Mouse (Mus musculus) liver, embryonic 15.5 days (tissue): ENCODE results near the gene Alk. TPM values are rescaled to one million over a fixed set of nuclear protein-coding genes. Genes with fewer than 3 reads are reported as not detected.

ENCODE experiments used
- ATAC-seq: fragments of 200-750 bp; cut with Nextera tagmentation; 2 replicates; pipeline ENCODE4 v1.8.0; 2017; ENCODE audit warnings: moderate number of reproducible peaks, mild to moderate bottlenecking, moderate library complexity; ENCODE audit not compliant: insufficient read depth
- H3K27ac ChIP-seq: fragments of 300-500 bp; sonication (generic); replicated peaks from 2 replicates; pipeline ENCODE4 v1.5.1; 2015; ENCODE audit warnings: mild to moderate bottlenecking, inconsistent platforms
- H3K27me3 ChIP-seq: fragments of 300-500 bp; sonication (generic); 2 replicates; pipeline ENCODE4 v1.6.1; 2015; ENCODE audit warnings: mild to moderate bottlenecking, inconsistent platforms
- H3K36me3 ChIP-seq: fragments of 300-500 bp; sonication (generic); replicated peaks from 2 replicates; pipeline ENCODE4 v1.6.1; 2015; ENCODE audit warnings: moderate library complexity, mild to moderate bottlenecking, inconsistent platforms
- H3K4me1 ChIP-seq: fragments of 300-500 bp; sonication (generic); replicated peaks from 2 replicates; pipeline ENCODE4 v1.6.1; 2015; ENCODE audit warnings: inconsistent platforms
- H3K4me2 ChIP-seq: fragments of 300-500 bp; sonication (generic); 2 replicates; pipeline ENCODE4 v1.6.1; 2015; ENCODE audit warnings: moderate library complexity, mild to moderate bottlenecking, inconsistent platforms
- H3K4me3 ChIP-seq: fragments of 300-500 bp; sonication (generic); replicated peaks from 2 replicates; pipeline ENCODE4 v1.5.1; 2015; ENCODE audit warnings: mild to moderate bottlenecking, inconsistent platforms
- H3K9ac ChIP-seq: fragments of 300-500 bp; sonication (generic); 2 replicates; pipeline ENCODE4 v1.6.1; 2015; ENCODE audit warnings: moderate library complexity, mild to moderate bottlenecking, inconsistent platforms
- H3K9me3 ChIP-seq: fragments of 300-500 bp; sonication (generic); replicated peaks from 2 replicates; pipeline ENCODE4 v1.6.1; 2016; ENCODE audit warnings: inconsistent platforms
- WGBS: fragments of 180-500 bp; shearing (Covaris S2); methylation state at CpG from one replicate; pipeline ENCODE4 v1.1.7; 2015; ENCODE audit warnings: mixed read lengths; ENCODE audit not compliant: insufficient replicate concordance; 5-methylcytosine and 5-hydroxymethylcytosine counted together
- polyA plus RNA-seq: library from polyadenylated mRNA; unstranded; fragments of >200 nt; fragmentation: Nextera tagmentation; extraction: Ambion mirVana; gene quantifications from 2 replicates; pipeline ENCODE4 v1.2.1, GENCODE M21; 2015

The Alk gene
- polyA plus RNA-seq, 1 experiment from 2014 or later, result 0.06 TPM

- H3K27me3 ChIP-seq, result no peaks in the 10 kb centered on the region
- H3K4me2 ChIP-seq, result no peak overlapping the region
- no peak overlapping the region for H3K9ac ChIP-seq
- no peaks in the 10 kb centered on the region for H3K9me3 ChIP-seq
- 51% methylated on average over 7 of the region's 7 CpGs for WGBS
- H3K4me1 ChIP-seq, result no peaks in the 10 kb centered on the region
- no peak overlapping the region for H3K4me3 ChIP-seq
- H3K36me3 ChIP-seq, result no peaks in the 10 kb centered on the region
- ATAC-seq, result no peak
- no peak overlapping the region for H3K27ac ChIP-seq
Measured at GRCm38 (mm10) chr17:72059312-72059711, 545.1 kb downstream of the Alk start.

GRCm38 (mm10) chr17:72045671-72046070 lies 558.8 kb downstream of the Alk start:
- Histone ChIP-seq H3K4me1 (no peaks in the 10 kb centered on the region), H3K27ac (no peak overlapping the region), H3K9me3 (no peaks in the 10 kb centered on the region), H3K27me3 (no peaks in the 10 kb centered on the region), H3K4me2 (no peak overlapping the region), H3K9ac (no peak overlapping the region), H3K4me3 (no peak overlapping the region), H3K36me3 (no peaks in the 10 kb centered on the region)
- no peak for ATAC-seq
- 62% methylated on average over 2 of the region's 2 CpGs for WGBS

GRCm38 (mm10) chr17:72043667-72044390 lies 560.6 kb downstream of the Alk start:
- WGBS, result 68% methylated on average over 11 of the region's 11 CpGs
- H3K4me1 ChIP-seq, result no peaks in the 10 kb centered on the region
- no peak overlapping the region for H3K4me2 ChIP-seq

GRCm38 (mm10) chr17:72043001-72043666 lies 561.3 kb downstream of the Alk start:
- ATAC-seq, result no peak
- Histone ChIP-seq H3K4me3 (no peak overlapping the region), H3K36me3 (no peaks in the 10 kb centered on the region), H3K27ac (no peak overlapping the region), H3K9me3 (no peaks in the 10 kb centered on the region), H3K4me2 (no peak overlapping the region), H3K9ac (no peak overlapping the region), H3K27me3 (no peaks in the 10 kb centered on the region), H3K4me1 (no peaks in the 10 kb centered on the region)
- WGBS, result 44% methylated on average over 9 of the region's 9 CpGs

More at GRCm38 (mm10) chr17:72043667-72044390, 560.6 kb downstream of the Alk start:
- Histone ChIP-seq H3K27ac (no peak overlapping the region), H3K27me3 (no peaks in the 10 kb centered on the region), H3K9me3 (no peaks in the 10 kb centered on the region), H3K36me3 (no peaks in the 10 kb centered on the region), H3K9ac (no peak overlapping the region), H3K4me3 (no peak overlapping the region)
- no peak for ATAC-seq

- WGBS, result 63% methylated on average over 7 of the region's 7 CpGs
- Histone ChIP-seq H3K4me1 (no peaks in the 10 kb centered on the region), H3K27ac (no peak overlapping the region), H3K36me3 (no peaks in the 10 kb centered on the region), H3K4me3 (no peak overlapping the region), H3K27me3 (no peaks in the 10 kb centered on the region), H3K4me2 (no peak overlapping the region), H3K9ac (no peak overlapping the region), H3K9me3 (no peaks in the 10 kb centered on the region)
- no peak for ATAC-seq
Measured at GRCm38 (mm10) chr17:72039176-72039948, 565.1 kb downstream of the Alk start.

DNA sequence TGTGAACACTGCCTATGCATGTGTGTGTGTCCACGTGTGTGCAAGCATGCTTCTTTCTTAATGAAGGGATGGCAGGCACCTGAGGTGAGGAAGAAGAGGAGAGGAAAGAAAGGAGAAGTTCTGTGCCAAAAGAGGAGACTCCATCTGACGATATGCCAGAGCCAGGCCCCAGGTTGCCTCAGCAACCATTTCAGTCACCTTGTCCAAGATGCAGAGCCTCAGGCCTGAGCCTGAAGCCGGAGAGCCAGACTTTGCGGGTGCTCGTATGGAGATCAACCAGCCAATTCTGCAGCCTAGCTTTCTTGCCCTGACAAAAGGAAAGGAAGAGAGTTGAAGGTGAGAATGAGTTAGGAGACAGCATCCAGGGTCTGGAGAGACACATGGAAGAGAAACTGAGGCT lies 566.1 kb downstream of the Alk start:
- no peaks in the 10 kb centered on the region for H3K36me3 ChIP-seq
- 73% methylated on average over 5 of the region's 5 CpGs for WGBS
- no peak overlapping the region for H3K4me3 ChIP-seq
- no peak overlapping the region for H3K4me2 ChIP-seq
- H3K9ac ChIP-seq, result no peak overlapping the region
- ATAC-seq, result no peak
- no peaks in the 10 kb centered on the region for H3K4me1 ChIP-seq
- H3K27ac ChIP-seq, result no peak overlapping the region
- no peaks in the 10 kb centered on the region for H3K27me3 ChIP-seq
- H3K9me3 ChIP-seq, result no peaks in the 10 kb centered on the region

DNA sequence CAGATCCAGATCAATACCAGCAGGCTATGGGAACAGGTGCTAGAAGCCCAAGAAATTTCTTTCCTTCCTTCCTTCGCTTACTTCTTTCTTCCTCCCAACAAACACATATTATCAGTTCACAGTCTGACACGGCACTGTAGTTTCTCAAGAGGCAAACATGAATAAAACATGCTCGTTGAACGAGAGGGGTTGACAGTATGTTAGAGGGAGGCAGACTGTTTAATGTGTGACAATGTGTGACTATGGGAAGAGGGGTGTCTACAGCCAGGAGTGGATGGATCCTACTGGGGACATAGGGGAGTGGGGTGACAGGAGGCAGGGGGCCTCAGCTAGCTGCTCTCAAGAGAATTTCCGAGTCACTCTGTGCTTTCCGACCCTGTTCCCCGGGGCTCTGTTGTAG lies 573.8 kb downstream of the Alk start:
- Histone ChIP-seq H3K4me2 (no peak overlapping the region), H3K27me3 (no peaks in the 10 kb centered on the region), H3K9me3 (no peaks in the 10 kb centered on the region), H3K27ac (no peak overlapping the region), H3K9ac (no peak overlapping the region), H3K4me3 (no peak overlapping the region), H3K36me3 (no peaks in the 10 kb centered on the region), H3K4me1 (no peaks in the 10 kb centered on the region)
- ATAC-seq, result no peak
- WGBS, result 63% methylated on average over 7 of the region's 7 CpGs

GRCm38 (mm10) chr17:72023323-72023722 lies 581.1 kb downstream of the Alk start:
- H3K27ac ChIP-seq, result no peak overlapping the region
- H3K4me1 ChIP-seq, result no peaks in the 10 kb centered on the region
- H3K4me3 ChIP-seq, result no peak overlapping the region
- no peak for ATAC-seq
- no peaks in the 10 kb centered on the region for H3K36me3 ChIP-seq
- H3K9me3 ChIP-seq, result no peaks in the 10 kb centered on the region
- H3K27me3 ChIP-seq, result no peaks in the 10 kb centered on the region
- 72% methylated on average over 9 of the region's 9 CpGs for WGBS
- no peak overlapping the region for H3K9ac ChIP-seq
- H3K4me2 ChIP-seq, result no peak overlapping the region

DNA sequence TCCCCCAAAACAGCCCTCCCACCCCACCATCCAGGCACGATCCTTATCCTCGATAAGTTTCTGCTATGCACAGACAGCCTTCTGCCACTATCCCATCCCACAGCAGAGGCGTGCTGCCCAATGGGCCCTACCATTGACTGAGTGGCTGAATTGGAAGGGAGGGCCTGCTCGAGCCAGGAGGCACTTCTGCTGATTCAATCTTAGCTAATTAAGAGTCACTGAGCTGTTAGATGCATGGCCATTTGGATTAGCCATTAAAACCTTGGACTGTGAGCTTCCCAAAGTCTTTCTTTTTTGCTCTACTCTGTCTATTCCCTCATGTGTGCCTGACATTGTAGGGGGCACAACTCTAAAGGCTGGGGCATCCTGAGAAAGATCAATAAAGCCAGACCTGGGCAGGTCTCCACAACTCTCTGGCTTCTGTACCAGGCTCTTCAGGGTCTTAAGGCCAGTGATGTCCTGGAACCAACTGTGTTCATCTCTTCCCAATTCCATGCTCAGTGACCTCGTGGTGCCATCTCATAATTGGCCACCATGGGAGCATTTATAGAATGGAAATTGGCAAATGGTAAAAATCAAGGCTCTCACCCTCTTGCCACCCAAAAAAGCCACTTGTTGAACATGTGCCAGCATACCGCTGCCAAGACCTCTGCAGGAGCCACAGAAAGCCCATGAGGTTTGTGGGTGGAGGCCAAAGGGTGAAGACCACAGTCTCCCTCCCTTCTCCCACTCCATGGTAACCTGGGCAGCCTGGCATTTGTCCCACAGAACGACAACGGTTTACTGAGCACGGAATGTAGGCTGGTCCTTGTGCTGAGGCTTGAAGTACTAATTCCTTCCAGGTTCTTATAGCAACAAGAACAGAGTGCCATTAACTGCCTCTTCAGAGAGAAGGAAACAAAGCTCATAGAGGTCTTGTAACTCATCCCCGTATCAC lies 582.4 kb downstream of the Alk start:
- Histone ChIP-seq H3K9me3 (no peaks in the 10 kb centered on the region), H3K4me2 (no peak overlapping the region), H3K27ac (no peak overlapping the region), H3K36me3 (no peaks in the 10 kb centered on the region), H3K4me3 (no peak overlapping the region), H3K27me3 (no peaks in the 10 kb centered on the region), H3K9ac (no peak overlapping the region), H3K4me1 (no peaks in the 10 kb centered on the region)
- no peak for ATAC-seq
- 57% methylated on average over 10 of the region's 10 CpGs for WGBS

DNA sequence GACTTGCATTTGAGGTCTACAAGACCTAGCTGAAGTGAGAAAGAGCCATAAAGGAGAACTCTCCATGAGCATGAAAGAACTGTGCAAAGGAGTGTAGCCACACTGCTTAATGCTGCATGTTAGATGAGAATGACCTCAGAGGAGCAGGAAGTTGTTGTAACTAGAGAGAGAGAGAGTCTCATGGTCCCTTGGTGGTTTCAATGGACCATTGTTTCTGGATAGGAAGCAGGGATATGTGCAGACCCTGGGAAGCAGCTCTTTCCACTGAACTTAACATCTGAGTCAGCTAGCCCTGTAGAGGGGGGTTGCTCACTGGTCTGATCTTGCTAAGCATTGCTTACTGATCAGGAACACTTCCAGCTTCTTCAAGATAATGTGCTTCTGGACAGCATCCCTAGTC lies 587.1 kb downstream of the Alk start:
- H3K27me3 ChIP-seq, result no peaks in the 10 kb centered on the region
- no peak overlapping the region for H3K4me2 ChIP-seq
- no peak for ATAC-seq
- no peaks in the 10 kb centered on the region for H3K9me3 ChIP-seq
- no peaks in the 10 kb centered on the region for H3K36me3 ChIP-seq
- no peaks in the 10 kb centered on the region for H3K4me1 ChIP-seq
- H3K27ac ChIP-seq, result no peak overlapping the region
- no peak overlapping the region for H3K4me3 ChIP-seq
- H3K9ac ChIP-seq, result no peak overlapping the region
